Mouse (Mus musculus) myocyte (in vitro differentiated cells): ENCODE measurements around the gene Eif4e3.

Experiments used
- CEBPB ChIP-seq: IDR thresholded peaks from 2 replicates; pipeline ENCODE4 v1.6.1; 2011; ENCODE audit warnings: mild to moderate bottlenecking, moderate library complexity; ENCODE audit not compliant: poor library complexity, insufficient read depth, severe bottlenecking
- E2F4 ChIP-seq: IDR thresholded peaks from one replicate; pipeline ENCODE4 v1.6.1; 2011; ENCODE audit warnings: mild to moderate bottlenecking, control low read depth, moderate library complexity; ENCODE audit not compliant: insufficient read depth
- MAX ChIP-seq: IDR thresholded peaks from one replicate; pipeline ENCODE4 v1.6.1; 2011; ENCODE audit warnings: low read depth, mild to moderate bottlenecking, control low read depth
- MYOD1 ChIP-seq, 3 experiments: IDR thresholded peaks; one replicate each; pipeline ENCODE4 v1.6.1; 2011; ENCODE audit warnings: control low read depth in 2 of 3, low read depth in 2 of 3, mild to moderate bottlenecking in 2 of 3, moderate library complexity in 1 of 3; ENCODE audit not compliant: insufficient read length in 2 of 3, control insufficient read depth in 1 of 3
- POLR2A ChIP-seq: IDR thresholded peaks from one replicate; pipeline ENCODE4 v1.6.1; 2011; ENCODE audit warnings: low read depth, mild to moderate bottlenecking, control low read depth, moderate library complexity; ENCODE audit not compliant: insufficient read length
- POLR2AphosphoS2 ChIP-seq: IDR thresholded peaks from one replicate; pipeline ENCODE4 v1.6.1; 2011; ENCODE audit warnings: low read depth, control low read depth; ENCODE audit not compliant: insufficient read length
- REST ChIP-seq: IDR thresholded peaks from one replicate; pipeline ENCODE4 v1.6.1; 2011; ENCODE audit warnings: mild to moderate bottlenecking, control low read depth, moderate library complexity; ENCODE audit not compliant: insufficient read depth, insufficient read length
- TCF12 ChIP-seq: IDR thresholded peaks from one replicate; pipeline ENCODE4 v1.6.1; 2011; ENCODE audit warnings: mild to moderate bottlenecking, control low read depth; ENCODE audit not compliant: poor library complexity, insufficient read depth, severe bottlenecking
- TCF3 ChIP-seq: IDR thresholded peaks from one replicate; pipeline ENCODE4 v1.6.1; 2011; ENCODE audit warnings: low read depth, control low read depth; ENCODE audit not compliant: insufficient read length
- USF1 ChIP-seq: IDR thresholded peaks from one replicate; pipeline ENCODE4 v1.6.1; 2011; ENCODE audit warnings: low read depth, mild to moderate bottlenecking, control low read depth, moderate library complexity

DNA sequence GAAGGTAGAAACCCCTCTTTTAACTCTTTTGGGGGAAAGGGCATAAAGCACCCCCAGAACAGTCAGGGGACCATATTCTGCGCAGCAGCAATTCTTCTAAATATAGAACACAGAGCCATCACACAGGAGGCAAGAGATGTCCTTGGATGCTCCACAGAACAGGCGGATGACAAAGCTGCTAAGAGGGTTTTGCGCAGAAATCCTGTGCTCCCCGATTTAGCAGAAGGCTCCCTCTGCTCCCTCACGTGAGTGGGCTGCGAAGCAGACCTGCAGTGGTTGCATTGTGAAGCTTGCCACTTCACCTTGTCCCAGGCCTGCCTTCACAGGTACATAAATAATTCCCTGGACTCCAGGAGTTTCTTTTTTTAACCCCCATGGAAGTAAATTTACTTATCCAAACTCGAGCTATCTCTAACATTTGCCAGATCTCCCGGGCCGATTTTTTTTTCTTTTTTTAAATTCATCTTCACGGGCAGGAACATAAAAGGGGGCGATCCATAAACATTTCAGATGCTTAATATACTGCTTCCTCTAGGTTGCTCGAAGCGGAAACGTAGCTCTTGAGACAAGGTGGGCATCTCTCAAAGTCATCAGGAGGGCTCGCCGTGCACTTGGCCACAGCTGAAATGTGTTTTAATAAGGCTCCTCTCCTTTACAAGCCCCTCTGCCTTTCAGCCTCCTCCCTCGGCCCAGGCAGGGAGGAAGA, 51.9 kb downstream of the Eif4e3 start:
- TF ChIP-seq CEBPB (no peak), TCF12 (no peak), POLR2A (no peak), TCF3 (no peak), MAX (no peak), USF1 (no peak), E2F4 (no peak), REST (no peak), POLR2AphosphoS2 (no peak), MYOD1 (IDR thresholded peaks at IDR 0.05; ENCODE audit: control insufficient read depth in 1 of 3, insufficient read length in 2 of 3, low read depth in 2 of 3) (no peak)
